Mouse (Mus musculus) hematopoietic multipotent progenitor cell, adult 10-12 weeks (in vitro differentiated cells): ENCODE data around the gene Nkpd1. TPM values are rescaled to one million over a fixed set of nuclear protein-coding genes. Genes with fewer than 3 reads are reported as not detected.

ENCODE experiments used
- polyA plus RNA-seq: library from polyadenylated mRNA; stranded (reverse); fragments of >175 nt; gene quantifications from 2 replicates; pipeline ENCODE4 v1.2.3, GENCODE M21; 2012; ENCODE audit warnings: low replicate concordance

Nkpd1 gene
- polyA plus RNA-seq: 0.17 and 0.35 TPM in 2 replicates

DNA sequence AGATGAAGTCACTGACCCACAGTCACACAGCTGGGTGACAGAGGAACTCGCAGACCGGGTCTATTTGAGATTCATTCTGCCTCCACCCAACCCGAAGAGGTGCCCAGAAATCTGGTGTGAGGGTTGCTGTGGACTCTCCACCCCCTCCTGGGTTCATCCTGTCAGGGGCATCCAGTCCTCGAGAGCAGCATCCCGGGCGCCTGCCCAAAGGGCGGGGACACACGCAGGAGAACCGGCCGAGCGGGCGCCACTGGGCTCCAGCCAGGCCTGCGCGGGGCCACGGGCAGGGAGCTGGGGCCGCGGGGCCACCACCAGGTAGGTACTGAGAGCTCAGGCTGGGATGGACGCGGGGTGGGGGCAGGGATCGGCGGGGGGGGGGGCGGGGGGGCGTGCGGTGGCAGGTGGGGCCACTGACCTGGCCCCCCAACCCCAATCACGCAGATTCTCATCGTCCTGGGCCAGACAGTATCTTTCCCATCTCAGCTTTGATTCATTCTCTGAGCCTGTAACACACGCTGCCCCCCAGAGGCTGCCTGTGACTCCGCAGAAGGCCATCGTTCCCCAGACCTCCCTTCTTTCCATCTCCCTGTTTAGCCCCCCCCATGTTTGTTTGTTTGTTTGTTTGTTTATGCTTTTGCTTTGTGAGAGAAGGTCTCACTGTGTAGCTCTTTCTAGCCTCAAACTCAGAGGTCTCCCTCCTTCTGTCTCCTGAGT is at the start of gene Nkpd1:
TSS of gene Nkpd1 (plus strand) at position 187 of the 714 bp plus-strand sequence.

DNA sequence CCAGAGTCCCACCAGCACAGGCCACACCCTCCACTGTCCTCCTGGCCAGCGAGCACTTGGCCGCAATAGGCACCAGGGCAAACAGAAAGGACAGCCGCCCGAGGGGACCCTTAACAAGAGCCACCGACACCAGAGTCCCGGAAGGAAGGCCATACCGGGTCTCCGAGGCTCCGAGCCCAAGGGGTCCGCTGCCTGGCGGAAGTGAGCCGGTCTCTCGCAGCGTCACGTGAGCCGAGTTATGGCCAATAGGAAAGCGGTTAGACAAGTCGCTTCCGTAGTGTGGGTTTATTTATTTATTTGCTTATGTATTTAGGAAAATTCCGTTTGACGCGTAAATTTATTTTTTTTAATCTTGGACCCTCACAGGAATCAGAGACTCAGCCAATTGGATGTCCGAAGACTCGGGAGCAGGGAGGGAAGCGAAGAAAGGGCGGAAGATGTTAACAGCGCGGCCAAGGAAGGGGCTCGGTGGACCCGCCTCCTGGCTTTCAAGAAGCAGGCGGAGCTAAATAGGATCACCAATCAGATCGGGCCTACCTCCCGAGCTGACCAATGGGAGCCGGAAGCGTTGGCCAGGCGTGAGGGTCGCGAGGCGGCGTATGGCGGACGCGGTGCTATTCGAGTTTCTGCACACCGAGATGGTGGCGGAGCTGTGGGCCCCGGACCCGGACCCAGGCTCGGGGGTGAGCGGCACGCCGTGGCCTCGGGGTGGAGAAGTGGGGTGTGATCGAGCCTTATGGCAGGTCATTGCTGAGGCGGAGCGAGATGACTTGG is 9.3 kb upstream of the Nkpd1 start, which contains the start of the genes Bloc1s3 and Trappc6a:
TSS of gene Bloc1s3 (minus strand) at position 218 of the 774 bp plus-strand sequence.
TSS of gene Trappc6a (plus strand) at position 246 of the 774 bp plus-strand sequence.

DNA sequence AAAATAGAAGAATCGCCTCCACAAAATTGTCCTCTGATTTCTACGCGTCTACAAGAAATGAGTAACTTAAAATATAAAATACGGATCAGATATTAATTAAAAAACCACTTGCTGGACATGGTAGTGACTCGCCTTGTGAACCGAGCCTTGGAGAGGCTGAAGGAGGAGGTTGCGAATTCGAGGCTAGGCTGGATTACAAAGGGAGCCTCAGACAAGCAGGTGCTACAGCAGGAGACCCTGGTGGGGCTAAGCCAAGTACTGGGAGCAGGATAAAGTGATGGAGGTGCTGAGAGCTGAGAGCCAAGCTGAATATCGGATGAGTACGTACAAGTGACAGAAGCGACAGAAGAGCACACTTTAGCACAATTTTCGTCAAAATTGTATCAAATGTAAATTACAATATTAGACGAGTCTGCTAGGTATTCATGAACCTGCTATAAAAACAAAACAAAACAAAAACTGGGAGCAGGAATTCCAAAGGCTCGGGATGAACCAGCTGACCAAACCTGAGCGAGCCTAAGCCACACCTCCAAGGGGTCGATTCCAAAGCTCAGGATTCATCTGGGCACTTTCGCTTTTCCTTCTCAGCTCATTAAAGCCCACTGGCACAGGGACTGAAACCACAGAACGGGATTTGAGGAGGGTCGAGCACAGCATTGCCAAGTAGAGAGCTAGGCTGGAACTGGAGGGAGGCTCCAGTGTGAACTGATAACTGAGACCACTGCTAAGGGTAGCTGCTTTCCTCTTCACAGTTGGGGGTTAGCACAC is 45.2 kb downstream of the Nkpd1 start, which contains the start of gene Ppp1r37:
TSS of gene Ppp1r37 (minus strand) at position 434 of the 768 bp plus-strand sequence.

Other genes starting within 250 kb of the Nkpd1 start
- gene Vasp, start 246.0 kb upstream of the Nkpd1 start, polyA plus RNA-seq: 536 and 1,501 TPM in 2 replicates
- gene Ppm1n, start 237.8 kb upstream of the Nkpd1 start, polyA plus RNA-seq: 2.9 and 4.4 TPM in 2 replicates
- gene Rtn2, start 235.2 kb upstream of the Nkpd1 start, polyA plus RNA-seq: 0.56 and 0.73 TPM in 2 replicates
- gene Fosb, start 207.8 kb upstream of the Nkpd1 start, polyA plus RNA-seq: 4.3 and 21.6 TPM in 2 replicates
- gene Ercc1, start 173.1 kb upstream of the Nkpd1 start, polyA plus RNA-seq: 62.5 and 86.1 TPM in 2 replicates
- gene Cd3eap, start 158.4 kb upstream of the Nkpd1 start, polyA plus RNA-seq: 17.3 and 29.4 TPM in 2 replicates
- gene Ppp1r13l, start 158.1 kb upstream of the Nkpd1 start, polyA plus RNA-seq: 3.5 and 5.2 TPM in 2 replicates
- 45.3 and 46.8 TPM in 2 replicates for gene Ercc2, start 135.8 kb upstream of the Nkpd1 start, polyA plus RNA-seq
- 4.3 and 9.4 TPM in 2 replicates for gene Klc3, start 113.7 kb upstream of the Nkpd1 start, polyA plus RNA-seq
- gene Ckm, start 113.1 kb upstream of the Nkpd1 start, polyA plus RNA-seq: 1.1 and 1.4 TPM in 2 replicates
- 42.9 and 128 TPM in 2 replicates for gene Mark4, start 59.0 kb upstream of the Nkpd1 start, polyA plus RNA-seq
- 0.49 and 1.7 TPM in 2 replicates for gene Exoc3l2, start 54.5 kb upstream of the Nkpd1 start, polyA plus RNA-seq
- 6.4 and 11.8 TPM in 2 replicates for gene Bloc1s3, start 9.5 kb upstream of the Nkpd1 start, polyA plus RNA-seq
- 95.1 and 103 TPM in 2 replicates for gene Trappc6a, start 9.4 kb upstream of the Nkpd1 start, polyA plus RNA-seq
- gene Ppp1r37, start 45.2 kb downstream of the Nkpd1 start, polyA plus RNA-seq: 98.9 and 130 TPM in 2 replicates
- gene Zfp296, start 59.4 kb downstream of the Nkpd1 start, polyA plus RNA-seq: 44.9 and 45.6 TPM in 2 replicates
- gene Gemin7, start 59.8 kb downstream of the Nkpd1 start, polyA plus RNA-seq: 63.4 and 92.7 TPM in 2 replicates
- 111 and 288 TPM in 2 replicates for gene Clasrp, start 86.6 kb downstream of the Nkpd1 start, polyA plus RNA-seq
- 52.9 and 128 TPM in 2 replicates for gene Relb, start 111.6 kb downstream of the Nkpd1 start, polyA plus RNA-seq
- 105 and 205 TPM in 2 replicates for gene Clptm1, start 147.2 kb downstream of the Nkpd1 start, polyA plus RNA-seq
- gene Apoc2, start 160.1 kb downstream of the Nkpd1 start, polyA plus RNA-seq: 1.4 and 6.6 TPM in 2 replicates
- 2.7 TPM in 1 of 2 replicates, not detected in the other for gene Gm44805, start 163.6 kb downstream of the Nkpd1 start, polyA plus RNA-seq
- gene Apoc4, start 163.6 kb downstream of the Nkpd1 start, polyA plus RNA-seq: 0.61 TPM in 1 of 2 replicates, not detected in the other
- 0.67 and 8.3 TPM in 2 replicates for gene Apoc1, start 174.8 kb downstream of the Nkpd1 start, polyA plus RNA-seq
- gene Apoe, start 181.3 kb downstream of the Nkpd1 start, polyA plus RNA-seq: 752 and 1,634 TPM in 2 replicates
- 85.0 and 96.7 TPM in 2 replicates for gene Tomm40, start 197.6 kb downstream of the Nkpd1 start, polyA plus RNA-seq
- gene Nectin2, start 232.6 kb downstream of the Nkpd1 start, polyA plus RNA-seq: 1.8 and 3.7 TPM in 2 replicates